Mouse (Mus musculus) forebrain, postnatal 0 days (tissue): Measurements from ENCODE around the gene Eps8. TPM values are rescaled to one million over a fixed set of nuclear protein-coding genes. Genes with fewer than 3 reads are reported as not detected.

Source experiments
- ATAC-seq: fragments of 200-750 bp; cut with Nextera tagmentation; 2 replicates; pipeline ENCODE4 v1.8.0; 2017; ENCODE audit warnings: mild to moderate bottlenecking, moderate library complexity
- DNase-seq: peaks from one replicate; pipeline ENCODE4 v3.0.0-alpha.2; 2015
- H3K27ac ChIP-seq: fragments of 300-500 bp; sonication (generic); 2 replicates; pipeline ENCODE4 v1.5.1; 2014; ENCODE audit warnings: low read depth, mild to moderate bottlenecking, antibody characterized with exemption, low read length, moderate library complexity, mixed read lengths
- H3K27me3 ChIP-seq: fragments of 300-500 bp; sonication (generic); 2 replicates; pipeline ENCODE4 v1.6.1; 2014; ENCODE audit warnings: mild to moderate bottlenecking, low read length, mixed read lengths; ENCODE audit not compliant: insufficient read depth
- H3K36me3 ChIP-seq: fragments of 300-500 bp; sonication (generic); 2 replicates; pipeline ENCODE4 v1.6.1; 2014; ENCODE audit warnings: mild to moderate bottlenecking, moderate library complexity; ENCODE audit not compliant: insufficient read depth
- H3K4me1 ChIP-seq: fragments of 300-500 bp; sonication (generic); 2 replicates; pipeline ENCODE4 v1.6.1; 2014; ENCODE audit warnings: antibody characterized with exemption; ENCODE audit not compliant: insufficient read depth
- H3K4me2 ChIP-seq: fragments of 300-500 bp; sonication (generic); 2 replicates; pipeline ENCODE4 v1.6.1; 2014; ENCODE audit warnings: low read depth, mild to moderate bottlenecking, moderate library complexity
- H3K4me3 ChIP-seq: fragments of 300-500 bp; sonication (generic); 2 replicates; pipeline ENCODE4 v1.5.1; 2014; ENCODE audit warnings: low read depth, low read length, mixed read lengths
- H3K9ac ChIP-seq: fragments of 300-500 bp; sonication (generic); 2 replicates; pipeline ENCODE4 v1.6.1; 2014; ENCODE audit warnings: mild to moderate bottlenecking
- H3K9me3 ChIP-seq: fragments of 300-500 bp; sonication (generic); 2 replicates; pipeline ENCODE4 v1.6.1; 2016; ENCODE audit warnings: low read length
- CTCF ChIP-seq: sonication (generic); IDR thresholded peaks from 2 replicates; pipeline ENCODE4 v1.5.1; 2016; ENCODE audit warnings: antibody characterized with exemption, control low read depth, low read depth
- WGBS: fragments of 180-500 bp; shearing (Covaris S2); extraction: QIAGEN DNeasy Blood & Tissue Kit; methylation state at CpG from one replicate; pipeline ENCODE4 v1.1.7; 2014; 5-methylcytosine and 5-hydroxymethylcytosine counted together
- polyA plus RNA-seq: library from polyadenylated mRNA; unstranded; fragments of >200 nt; fragmentation: Nextera tagmentation; extraction: Ambion mirVana; gene quantifications from 2 replicates; pipeline ENCODE4 v1.2.1, GENCODE M21; 2015
- total RNA-seq: library from RNA; depleted of rRNA; stranded (reverse); fragments of >200 nt; gene quantifications from 2 replicates; pipeline ENCODE4 v1.2.3, GENCODE M21; 2014; rRNA removed

Eps8 gene
- total RNA-seq (23.5 and 26.0 TPM in 2 replicates), polyA plus RNA-seq (16.4 and 23.7 TPM in 2 replicates)

- Histone ChIP-seq H3K27ac (no peak within 1 kb of the TSS), H3K27me3 (no peaks in the 10 kb centered on the region; the same call in 1 of the 2 replicates), H3K36me3 (no peaks in the 10 kb centered on the region), H3K4me2 (no peak within 1 kb of the TSS), H3K4me1 (no peaks in the 10 kb centered on the region), H3K4me3 (no peak within 1 kb of the TSS), H3K9me3 (no peaks in the 10 kb centered on the region), H3K9ac (no peak within 1 kb of the TSS)
- ATAC-seq (no peak), DNase-seq (no peak)
- WGBS, result 93% methylated on average over 2 of the region's 2 CpGs
- no peak for TF ChIP-seq CTCF
Observed at GRCm38 (mm10) chr6:137654776-137655175, at the start of gene Eps8. Gene Eps8 (minus strand): TSS chr6:137654876.

GRCm38 (mm10) chr6:137703431-137703830, 48.8 kb upstream of the Eps8 start:
- H3K27me3 ChIP-seq, result no peaks in the 10 kb centered on the region
- DNase-seq (no peak), ATAC-seq (no peak)
- H3K4me2 ChIP-seq, result no peak overlapping the region
- H3K4me3 ChIP-seq, result no peak overlapping the region
- no peak for TF ChIP-seq CTCF
- H3K9me3 ChIP-seq, result no peaks in the 10 kb centered on the region
- H3K27ac ChIP-seq, result no peak overlapping the region
- peaks cover 9% of the 10 kb centered on the region; the same call in 1 of the 2 replicates for H3K4me1 ChIP-seq
- no peak overlapping the region for H3K9ac ChIP-seq
- whole genome bisulfite sequencing, result 90% methylated on average over 7 of the region's 7 CpGs
- no peaks in the 10 kb centered on the region for H3K36me3 ChIP-seq

- TF ChIP-seq CTCF, result no peak
- DNase-seq (no peak), ATAC-seq (no peak)
- H3K4me1 ChIP-seq, result peaks cover 9% of the 10 kb centered on the region; the same call in 1 of the 2 replicates
- no peak overlapping the region for H3K9ac ChIP-seq
- H3K27ac ChIP-seq, result no peak overlapping the region
- no peaks in the 10 kb centered on the region for H3K27me3 ChIP-seq
- H3K4me3 ChIP-seq, result no peak overlapping the region
- H3K9me3 ChIP-seq, result no peaks in the 10 kb centered on the region
- H3K4me2 ChIP-seq, result no peak overlapping the region
- WGBS, result 89% methylated on average over 4 of the region's 4 CpGs
- H3K36me3 ChIP-seq, result no peaks in the 10 kb centered on the region
Observed at GRCm38 (mm10) chr6:137702918-137703317, 48.2 kb upstream of the Eps8 start.

GRCm38 (mm10) chr6:137702186-137702585, 47.5 kb upstream of the Eps8 start:
- WGBS, result 93% methylated on average over 3 of the region's 3 CpGs
- no peak for DNase-seq
- Histone ChIP-seq H3K9ac (no peak overlapping the region), H3K9me3 (no peaks in the 10 kb centered on the region), H3K27me3 (no peaks in the 10 kb centered on the region), H3K4me3 (no peak overlapping the region), H3K4me1 (peaks cover 9% of the 10 kb centered on the region; the same call in 1 of the 2 replicates), H3K36me3 (no peaks in the 10 kb centered on the region), H3K27ac (no peak overlapping the region), H3K4me2 (no peak overlapping the region)
- ATAC-seq, result no peak
- TF ChIP-seq CTCF, result no peak

GRCm38 (mm10) chr6:137699434-137699833, 44.8 kb upstream of the Eps8 start:
- peak; percentile 84 for ATAC-seq

GRCm38 (mm10) chr6:137696445-137697204, 41.9 kb upstream of the Eps8 start:
- no peak for TF ChIP-seq CTCF
- Histone ChIP-seq H3K9ac (no peak overlapping the region), H3K4me1 (peaks cover 9% of the 10 kb centered on the region; the same call in 1 of the 2 replicates), H3K27me3 (no peaks in the 10 kb centered on the region), H3K4me3 (no peak overlapping the region), H3K27ac (no peak overlapping the region), H3K36me3 (no peaks in the 10 kb centered on the region), H3K9me3 (no peaks in the 10 kb centered on the region), H3K4me2 (no peak overlapping the region)
- DNase-seq (no peak), ATAC-seq (no peak)
- WGBS, result 53% methylated on average over 8 of the region's 8 CpGs

More at GRCm38 (mm10) chr6:137699434-137699833, 44.8 kb upstream of the Eps8 start:
- DNase-seq, result no peak
- Histone ChIP-seq H3K4me1 (peaks cover 9% of the 10 kb centered on the region; the same call in 1 of the 2 replicates), H3K36me3 (no peaks in the 10 kb centered on the region), H3K27ac (0 out of 2 replicates have a peak overlapping the region, but pooled peaks have one; percentile 60), H3K27me3 (no peaks in the 10 kb centered on the region), H3K9me3 (no peaks in the 10 kb centered on the region), H3K4me3 (no peak overlapping the region), H3K4me2 (no peak overlapping the region), H3K9ac (no peak overlapping the region)
- WGBS, result 25% methylated on average over 7 of the region's 7 CpGs
- no peak for TF ChIP-seq CTCF

- TF ChIP-seq CTCF, result no peak
- no peak overlapping the region for H3K27ac ChIP-seq
- no peak overlapping the region for H3K4me3 ChIP-seq
- H3K9ac ChIP-seq, result no peak overlapping the region
- H3K9me3 ChIP-seq, result no peaks in the 10 kb centered on the region
- peaks cover 9% of the 10 kb centered on the region; the same call in 1 of the 2 replicates for H3K4me1 ChIP-seq
- H3K4me2 ChIP-seq, result no peak overlapping the region
- H3K27me3 ChIP-seq, result no peaks in the 10 kb centered on the region
- 94% methylated on average over 8 of the region's 8 CpGs for whole genome bisulfite sequencing
- no peaks in the 10 kb centered on the region for H3K36me3 ChIP-seq
- DNase-seq (no peak), ATAC-seq (no peak)
Observed at GRCm38 (mm10) chr6:137695046-137695445, 40.4 kb upstream of the Eps8 start.
